Mouse (Mus musculus) testis, adult 2 months (tissue): ENCODE results near the gene Pmel.

Experiments used
- CTCF ChIP-seq: fragments of 200-500 bp; IDR thresholded peaks from 2 replicates; pipeline ENCODE4 v1.5.1; 2012; ENCODE audit warnings: low read depth, mild to moderate bottlenecking, inconsistent platforms, low read length, moderate library complexity; ENCODE audit not compliant: control insufficient read depth, insufficient read depth, insufficient replicate concordance
- POLR2A ChIP-seq: fragments of 200-500 bp; IDR thresholded peaks from 2 replicates; pipeline ENCODE4 v1.6.1; 2012; ENCODE audit warnings: low read depth, mild to moderate bottlenecking, inconsistent platforms, low read length, moderate library complexity; ENCODE audit not compliant: control insufficient read depth

DNA sequence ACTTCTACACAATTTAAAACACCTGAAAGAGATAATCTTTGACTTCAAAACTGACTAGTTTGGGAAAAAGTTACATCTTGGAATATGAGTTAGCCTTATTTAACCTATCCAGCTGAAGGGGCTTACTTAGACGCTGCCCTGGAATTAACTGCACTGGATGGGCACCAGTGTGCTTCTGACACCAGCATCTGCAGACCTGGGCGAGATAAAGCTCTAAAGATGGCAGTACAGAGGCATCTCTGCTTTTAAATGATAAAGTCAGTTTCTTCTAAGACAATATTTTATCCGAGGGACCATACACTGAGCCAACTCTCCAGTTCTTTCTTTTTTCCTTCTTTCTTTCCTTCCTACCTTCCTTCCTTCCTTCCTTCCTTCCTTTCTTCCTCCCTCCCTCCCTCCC lies 39.2 kb upstream of the Pmel start:
- TF ChIP-seq POLR2A (no peak), CTCF (no peak)
